Mouse (Mus musculus) midbrain, embryonic 14.5 days (tissue): ENCODE measurements at regions not wholly inside any gene's neighbourhood (a gene's known extent, or its start where the extent isn't known, plus 50 kb on each side); places are given as distances from the start of the nearest gene placed in this dataset.

Source experiments
- ATAC-seq: fragments of 200-750 bp; cut with Nextera tagmentation; 2 replicates; pipeline ENCODE4 v1.8.0; 2017; ENCODE audit warnings: moderate number of reproducible peaks, moderate library complexity; ENCODE audit not compliant: low FRiP score, low TSS enrichment
- DNase-seq: peaks from one replicate; pipeline ENCODE4 v3.0.0-alpha.2; 2015
- H3K27ac ChIP-seq: fragments of 300-500 bp; sonication (generic); replicated peaks from 2 replicates; pipeline ENCODE4 v1.5.1; 2014; ENCODE audit warnings: mild to moderate bottlenecking, low read depth, low read length, moderate library complexity
- H3K27me3 ChIP-seq: fragments of 300-500 bp; sonication (generic); 2 replicates; pipeline ENCODE4 v1.6.1; 2014; ENCODE audit warnings: low read length, control low read depth, mixed read lengths; ENCODE audit not compliant: control insufficient read depth, insufficient read depth
- H3K36me3 ChIP-seq: fragments of 300-500 bp; sonication (generic); 2 replicates; pipeline ENCODE4 v1.6.1; 2014; ENCODE audit warnings: low read length, control low read depth; ENCODE audit not compliant: control insufficient read depth, insufficient read depth
- H3K4me1 ChIP-seq: fragments of 300-500 bp; sonication (generic); 2 replicates; pipeline ENCODE4 v1.6.1; 2014; ENCODE audit warnings: mild to moderate bottlenecking, antibody characterized with exemption, low read length, control low read depth; ENCODE audit not compliant: control insufficient read depth, insufficient read depth
- H3K4me2 ChIP-seq: fragments of 300-500 bp; sonication (generic); 2 replicates; pipeline ENCODE4 v1.6.1; 2014; ENCODE audit warnings: mild to moderate bottlenecking, low read length, moderate library complexity
- H3K4me3 ChIP-seq: fragments of 300-500 bp; sonication (generic); replicated peaks from 2 replicates; pipeline ENCODE4 v1.5.1; 2014; ENCODE audit warnings: low read depth, low read length
- H3K9ac ChIP-seq: fragments of 300-500 bp; sonication (generic); replicated peaks from 2 replicates; pipeline ENCODE4 v1.6.1; 2014; ENCODE audit warnings: mild to moderate bottlenecking, low read length, moderate library complexity
- H3K9me3 ChIP-seq: fragments of 300-500 bp; sonication (generic); 2 replicates; pipeline ENCODE4 v1.6.1; 2016; ENCODE audit warnings: low read length, control low read depth, mixed read lengths; ENCODE audit not compliant: control insufficient read depth
- WGBS: fragments of 180-500 bp; shearing (Covaris S2); extraction: QIAGEN DNeasy Blood & Tissue Kit; methylation state at CpG from one replicate; pipeline ENCODE4 v1.1.7; 2014; 5-methylcytosine and 5-hydroxymethylcytosine counted together

DNA sequence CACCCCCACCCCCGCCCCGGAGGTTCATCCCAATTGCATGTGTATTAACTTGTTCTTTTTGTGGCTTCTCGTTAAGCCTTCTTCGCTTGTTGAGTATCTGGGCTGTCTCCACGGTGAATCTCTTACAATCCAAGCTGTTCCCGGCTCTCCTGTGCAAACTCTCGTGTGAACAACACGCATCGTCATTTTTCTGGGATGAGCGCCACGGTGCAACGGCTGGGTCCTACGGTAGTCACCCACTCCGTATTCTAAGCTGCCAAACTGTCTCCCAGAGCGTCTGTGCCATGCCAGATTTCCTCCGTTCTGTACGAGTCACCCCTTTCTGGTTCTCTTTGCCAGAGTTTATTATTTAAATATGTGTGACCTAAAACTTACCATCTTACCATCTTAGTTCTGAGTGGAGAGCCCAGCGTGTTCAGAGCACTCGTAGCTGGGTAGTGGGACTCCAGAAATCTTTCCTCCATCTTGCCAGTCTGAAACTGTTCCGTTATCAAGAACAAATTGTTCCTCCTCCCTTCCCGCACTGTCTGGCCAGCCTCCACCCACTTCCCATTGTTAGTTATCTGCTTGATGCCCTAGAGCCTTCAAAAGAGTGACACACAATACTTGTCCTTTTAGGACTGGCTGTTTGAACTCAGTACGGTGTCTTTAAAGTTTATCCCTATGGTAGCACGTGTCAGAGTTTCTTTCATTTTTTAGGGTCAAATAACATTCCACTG, 87.9 kb upstream of the Trpm1 start:
- no peaks in the 10 kb centered on the region for H3K9me3 ChIP-seq
- no peaks in the 10 kb centered on the region for H3K27me3 ChIP-seq
- no peaks in the 10 kb centered on the region for H3K4me1 ChIP-seq
- no peak overlapping the region for H3K4me3 ChIP-seq
- no peak overlapping the region for H3K27ac ChIP-seq
- 81% methylated on average over 23 of the region's 23 CpGs for WGBS
- H3K36me3 ChIP-seq = no peaks in the 10 kb centered on the region
- H3K9ac ChIP-seq = no peak overlapping the region
- no peak for DNase-seq
- ATAC-seq = no peak
- no peak overlapping the region for H3K4me2 ChIP-seq

DNA sequence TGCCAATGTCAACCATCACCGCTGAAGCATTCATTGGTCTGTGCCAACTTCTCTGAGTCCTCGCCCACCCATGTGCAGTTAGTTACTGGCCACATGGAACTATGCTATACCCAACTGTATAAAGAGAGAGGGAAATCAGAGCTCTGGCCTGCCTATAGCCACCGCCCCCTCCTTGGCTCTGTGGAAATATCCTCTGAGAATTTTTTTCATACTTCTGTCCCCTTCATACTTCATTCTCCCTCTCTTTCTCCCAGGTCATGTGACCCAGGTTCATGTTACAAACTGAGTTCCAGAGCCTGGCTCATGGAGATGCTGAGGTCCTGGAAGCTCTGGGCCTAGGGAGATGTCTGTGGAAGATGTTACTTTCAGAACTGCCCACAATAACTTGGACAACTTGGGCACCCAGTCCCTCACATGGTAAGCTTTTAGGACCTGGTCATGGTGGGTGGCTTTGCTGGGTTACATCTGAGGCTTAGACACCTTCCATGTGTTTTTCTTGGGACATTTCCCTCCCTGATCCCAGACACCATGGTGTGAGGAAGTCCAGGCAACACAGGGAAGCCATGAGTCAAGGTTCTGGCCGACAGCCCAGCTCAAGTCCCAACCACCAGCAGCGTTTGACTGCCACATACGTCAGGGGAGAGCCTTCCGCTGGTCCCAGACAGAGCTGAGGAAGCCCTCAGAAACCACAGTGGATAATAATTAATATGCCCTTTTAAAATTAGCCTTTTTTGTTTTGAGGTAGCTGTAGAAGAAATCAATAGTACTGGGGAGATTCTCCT, 89.0 kb upstream of the Trpm1 start:
- H3K4me3 ChIP-seq = no peak overlapping the region
- H3K4me1 ChIP-seq = no peaks in the 10 kb centered on the region
- H3K4me2 ChIP-seq = no peak overlapping the region
- H3K36me3 ChIP-seq = no peaks in the 10 kb centered on the region
- DNase-seq (no peak), ATAC-seq (no peak)
- no peaks in the 10 kb centered on the region for H3K27me3 ChIP-seq
- WGBS = 87% methylated on average over 7 of the region's 7 CpGs
- H3K27ac ChIP-seq = no peak overlapping the region
- no peaks in the 10 kb centered on the region for H3K9me3 ChIP-seq
- no peak overlapping the region for H3K9ac ChIP-seq

DNA sequence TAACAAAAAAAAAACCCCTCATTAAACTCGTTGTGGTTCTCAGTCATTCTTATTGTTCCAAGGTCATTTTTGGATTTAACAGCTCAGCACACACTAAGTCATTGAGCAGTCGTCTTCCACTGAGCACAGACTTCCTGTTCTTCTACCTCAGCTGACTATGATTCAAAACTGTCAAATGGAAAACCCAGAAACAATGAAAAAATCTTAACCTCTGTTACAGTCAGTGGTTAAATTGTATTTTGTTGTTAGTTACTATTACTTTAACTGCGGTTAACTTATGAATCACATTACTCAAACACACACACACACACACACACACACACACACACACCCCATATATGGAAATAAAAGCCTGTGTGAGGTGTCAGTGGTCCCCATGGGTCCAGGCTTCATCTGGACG, 92.5 kb upstream of the Trpm1 start:
- H3K27me3 ChIP-seq = no peaks in the 10 kb centered on the region
- H3K4me2 ChIP-seq = no peak overlapping the region
- 86% methylated on average over 4 of the region's 4 CpGs for WGBS
- no peak for ATAC-seq
- H3K4me1 ChIP-seq = no peaks in the 10 kb centered on the region
- H3K9me3 ChIP-seq = no peaks in the 10 kb centered on the region
- no peak overlapping the region for H3K27ac ChIP-seq
- H3K9ac ChIP-seq = no peak overlapping the region
- H3K36me3 ChIP-seq = no peaks in the 10 kb centered on the region
- no peak overlapping the region for H3K4me3 ChIP-seq
- DNase-seq = no peak

DNA sequence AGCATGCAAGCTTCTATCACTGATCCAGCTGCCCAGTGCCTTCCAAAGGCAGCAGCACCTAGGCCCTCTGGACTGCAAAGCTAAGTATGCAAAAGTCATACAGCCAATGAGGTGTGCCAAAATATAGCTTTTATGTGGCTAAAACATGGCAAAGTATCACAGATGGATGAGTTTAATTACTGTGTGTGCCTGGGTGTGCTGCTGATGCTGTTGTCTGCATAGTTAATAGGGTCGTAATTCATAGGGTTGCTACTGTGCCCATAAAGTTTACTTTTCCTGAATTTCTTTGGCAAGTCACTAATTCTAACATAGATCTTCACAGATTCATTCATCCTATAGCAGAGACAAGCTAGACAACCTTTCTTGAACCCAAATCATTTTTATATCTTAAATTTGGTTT, 93.1 kb upstream of the Trpm1 start:
- ATAC-seq (no peak), DNase-seq (no peak)
- H3K9ac ChIP-seq = no peak overlapping the region
- no peak overlapping the region for H3K4me3 ChIP-seq
- no peak overlapping the region for H3K4me2 ChIP-seq
- 100% methylated on average over 1 of the region's 1 CpGs for WGBS
- no peaks in the 10 kb centered on the region for H3K4me1 ChIP-seq
- no peaks in the 10 kb centered on the region for H3K36me3 ChIP-seq
- H3K27ac ChIP-seq = no peak overlapping the region
- H3K9me3 ChIP-seq = no peaks in the 10 kb centered on the region
- H3K27me3 ChIP-seq = no peaks in the 10 kb centered on the region

DNA sequence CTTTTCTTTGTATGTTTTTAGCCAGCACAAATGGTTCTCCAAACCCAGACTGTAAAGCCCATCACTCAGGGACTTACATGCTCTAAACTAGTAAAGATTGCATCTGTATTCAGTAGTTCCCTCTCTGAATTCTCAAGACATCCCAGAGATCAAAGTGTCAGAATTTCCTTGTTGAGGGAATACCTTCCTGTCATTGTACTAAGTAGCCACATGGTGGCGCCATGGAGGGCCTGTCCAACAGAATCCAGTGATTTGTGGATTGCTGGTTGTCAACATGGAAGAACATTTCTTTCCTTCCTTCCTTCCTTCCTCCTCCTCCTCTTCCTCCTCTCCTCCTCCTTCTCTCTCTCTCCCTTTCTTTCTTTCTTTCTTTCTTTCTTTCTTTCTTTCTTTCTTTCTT, 93.6 kb upstream of the Trpm1 start:
- H3K4me3 ChIP-seq = no peak overlapping the region
- H3K4me1 ChIP-seq = no peaks in the 10 kb centered on the region
- ATAC-seq = no peak
- H3K9ac ChIP-seq = no peak overlapping the region
- peak; percentile 68 for DNase-seq
- no peak overlapping the region for H3K27ac ChIP-seq
- H3K36me3 ChIP-seq = no peaks in the 10 kb centered on the region
- H3K4me2 ChIP-seq = no peak overlapping the region
- H3K27me3 ChIP-seq = no peaks in the 10 kb centered on the region
- WGBS = 0% methylated on average over 1 of the region's 1 CpGs
- no peaks in the 10 kb centered on the region for H3K9me3 ChIP-seq

DNA sequence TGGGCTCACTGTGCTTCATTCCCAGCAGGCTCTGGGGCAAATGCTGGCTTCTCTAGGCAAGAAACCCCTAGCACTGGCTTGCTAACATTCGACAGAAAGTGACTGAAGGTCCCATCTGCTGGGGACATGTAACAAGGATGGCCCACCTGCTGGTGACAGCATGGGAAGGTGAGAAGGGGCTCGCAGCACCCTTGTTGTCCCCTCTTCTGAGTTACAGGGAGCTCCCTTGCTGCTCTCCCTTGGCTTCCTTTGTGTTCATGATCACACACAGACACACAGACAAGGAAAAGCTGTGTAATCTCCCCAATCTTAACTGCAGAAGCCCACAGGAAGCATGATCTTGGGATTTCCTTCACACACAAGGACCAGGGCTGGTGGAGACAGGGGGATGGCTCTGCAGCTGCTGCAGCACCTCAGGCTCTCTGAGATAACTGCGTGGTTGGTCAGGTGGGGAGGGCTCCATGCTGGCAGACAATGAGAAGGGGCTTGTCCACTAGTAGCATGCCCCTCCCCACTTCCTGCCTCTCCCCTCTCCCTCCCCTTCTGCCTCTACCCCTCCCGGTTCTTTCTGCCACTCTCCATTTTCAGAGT, 95.3 kb upstream of the Trpm1 start:
- Histone ChIP-seq H3K4me2 (no peak overlapping the region), H3K4me1 (no peaks in the 10 kb centered on the region), H3K36me3 (no peaks in the 10 kb centered on the region), H3K9ac (0 out of 2 replicates have a peak overlapping the region, but pooled peaks have one; percentile 3), H3K27ac (no peak overlapping the region), H3K4me3 (no peak overlapping the region), H3K9me3 (no peaks in the 10 kb centered on the region), H3K27me3 (no peaks in the 10 kb centered on the region)
- ATAC-seq (no peak), DNase-seq (no peak)
- WGBS = 42% methylated on average over 4 of the region's 4 CpGs

DNA sequence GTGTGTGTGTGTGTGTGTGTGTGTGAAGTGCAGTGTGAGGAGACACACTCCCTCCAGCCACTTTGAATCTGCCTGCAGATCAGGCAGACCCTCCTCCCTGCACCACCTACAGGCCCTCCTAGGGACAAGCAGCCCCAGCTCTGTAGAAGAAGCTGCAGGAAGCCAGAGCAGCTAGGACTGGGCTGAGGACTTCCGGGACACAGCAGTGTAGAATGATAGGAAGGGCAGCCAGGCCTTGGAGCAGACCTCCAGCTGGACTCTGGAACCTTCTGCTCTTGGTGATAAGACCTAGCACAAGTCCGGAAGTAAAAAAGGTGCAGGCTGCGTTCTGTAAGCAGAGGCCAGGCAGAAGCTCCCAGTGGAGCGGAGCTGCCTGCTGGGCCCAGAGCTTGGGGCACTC, 95.8 kb upstream of the Trpm1 start:
- H3K4me2 ChIP-seq = no peak overlapping the region
- ATAC-seq (no peak), DNase-seq (peak; percentile 22)
- H3K27me3 ChIP-seq = no peaks in the 10 kb centered on the region
- H3K9me3 ChIP-seq = no peaks in the 10 kb centered on the region
- H3K36me3 ChIP-seq = no peaks in the 10 kb centered on the region
- no peak overlapping the region for H3K9ac ChIP-seq
- no peak overlapping the region for H3K4me3 ChIP-seq
- H3K4me1 ChIP-seq = no peaks in the 10 kb centered on the region
- 59% methylated on average over 4 of the region's 4 CpGs for WGBS
- H3K27ac ChIP-seq = no peak overlapping the region

DNA sequence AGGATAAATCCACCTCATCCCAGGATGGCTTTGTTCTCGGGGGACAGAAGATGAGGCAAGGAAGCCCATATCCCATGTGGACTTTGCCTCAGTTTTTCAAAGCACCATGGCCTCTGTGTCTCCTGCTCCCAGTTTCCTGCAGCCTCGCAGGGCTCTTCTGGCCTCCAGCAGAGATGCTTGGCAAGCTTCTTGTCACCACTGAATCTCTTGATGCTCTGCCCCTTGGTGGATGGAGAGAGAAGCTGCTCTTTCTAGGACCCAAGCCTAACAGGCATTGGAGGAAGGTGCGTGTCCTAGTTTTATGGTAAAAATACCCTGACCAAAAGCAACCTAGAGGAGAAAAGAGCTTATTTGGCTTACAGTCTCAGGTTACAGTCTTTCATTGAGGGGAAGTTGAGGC, 97.1 kb upstream of the Trpm1 start:
- Histone ChIP-seq H3K9me3 (no peaks in the 10 kb centered on the region), H3K4me3 (no peak overlapping the region), H3K4me2 (no peak overlapping the region), H3K4me1 (no peaks in the 10 kb centered on the region), H3K36me3 (no peaks in the 10 kb centered on the region), H3K9ac (no peak overlapping the region), H3K27ac (no peak overlapping the region), H3K27me3 (no peaks in the 10 kb centered on the region)
- 75% methylated on average over 3 of the region's 3 CpGs for WGBS
- DNase-seq = no peak
- ATAC-seq = no peak

DNA sequence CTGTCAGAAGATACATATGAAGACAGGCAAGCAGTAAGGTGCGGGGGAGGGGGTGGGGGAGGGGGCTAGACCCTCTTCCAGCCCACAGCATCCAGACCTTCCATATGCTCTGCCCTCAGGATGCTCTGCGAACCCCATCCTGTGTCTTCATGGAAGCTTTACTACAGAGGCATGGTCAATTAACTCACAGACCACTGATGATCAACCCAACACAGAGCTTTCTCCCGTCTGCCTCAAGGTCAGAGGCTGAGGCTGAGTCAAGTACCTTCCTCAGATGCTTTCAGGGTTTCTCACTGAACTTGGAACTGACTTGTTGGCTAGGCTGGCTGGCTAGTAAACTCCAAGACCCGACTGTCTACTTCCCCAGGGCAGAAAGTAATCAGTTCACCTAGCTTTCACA, 98.6 kb upstream of the Trpm1 start:
- H3K9me3 ChIP-seq = no peaks in the 10 kb centered on the region
- H3K4me2 ChIP-seq = no peak overlapping the region
- H3K27me3 ChIP-seq = no peaks in the 10 kb centered on the region
- 85% methylated on average over 4 of the region's 4 CpGs for WGBS
- no peak overlapping the region for H3K4me3 ChIP-seq
- H3K27ac ChIP-seq = no peak overlapping the region
- H3K4me1 ChIP-seq = no peaks in the 10 kb centered on the region
- no peak overlapping the region for H3K9ac ChIP-seq
- no peaks in the 10 kb centered on the region for H3K36me3 ChIP-seq
- DNase-seq (no peak), ATAC-seq (no peak)
